Mouse (Mus musculus): ENCODE data around the gene Arf4. TPM values are rescaled to one million over a fixed set of nuclear protein-coding genes. Genes with fewer than 3 reads are reported as not detected.

Gene Arf4
- 264 and 281 TPM in 2 replicates for polyA plus RNA-seq (2012; rRNA removed)

GRCm38 (mm10) chr14:26637851-26638707 is at the start of gene Arf4:
Gene Arf4, plus strand, starts transcription at chr14:26638074.

GRCm38 (mm10) chr14:26669292-26670073 is 31.6 kb downstream of the Arf4 start, which contains the start of gene Pde12:
Gene Pde12, minus strand, starts transcription at chr14:26669883.

GRCm38 (mm10) chr14:26692974-26693373 is 55.1 kb downstream of the Arf4 start, which contains the start of gene Dnah12:
Gene Dnah12, plus strand, starts transcription at chr14:26693274.

Other genes with a start within 250 kb of the Arf4 start
- 32.0 and 32.1 TPM in 2 replicates for gene Slmap, start 103.1 kb upstream of the Arf4 start, polyA plus RNA-seq (2012; rRNA removed)
- gene Dennd6a, start 64.2 kb upstream of the Arf4 start, polyA plus RNA-seq (2012; rRNA removed), result 9.2 and 10.5 TPM in 2 replicates
- gene Pde12, start 31.8 kb downstream of the Arf4 start, polyA plus RNA-seq (2012; rRNA removed), result 7.3 and 7.9 TPM in 2 replicates
- gene Dnah12, start 55.2 kb downstream of the Arf4 start, polyA plus RNA-seq (2012; rRNA removed), result not detected in 2 replicates